Mouse (Mus musculus): Measurements from ENCODE around the gene Drg1.

- TF ChIP-seq CTCF (IDR thresholded peaks at IDR 0.05; ENCODE audit: borderline replicate concordance, insufficient read depth, low read depth, low read length), result no peak
- TF ChIP-seq POLR2A (IDR thresholded peaks at IDR 0.05; ENCODE audit: borderline replicate concordance, insufficient read depth, low read length), result no peak
Measured at GRCm38 (mm10) chr11:3294641-3295040, 28.4 kb upstream of the Drg1 start.
